20 mouse cellular contexts compared by ENCODE assay signal in the genomic region with DNA sequence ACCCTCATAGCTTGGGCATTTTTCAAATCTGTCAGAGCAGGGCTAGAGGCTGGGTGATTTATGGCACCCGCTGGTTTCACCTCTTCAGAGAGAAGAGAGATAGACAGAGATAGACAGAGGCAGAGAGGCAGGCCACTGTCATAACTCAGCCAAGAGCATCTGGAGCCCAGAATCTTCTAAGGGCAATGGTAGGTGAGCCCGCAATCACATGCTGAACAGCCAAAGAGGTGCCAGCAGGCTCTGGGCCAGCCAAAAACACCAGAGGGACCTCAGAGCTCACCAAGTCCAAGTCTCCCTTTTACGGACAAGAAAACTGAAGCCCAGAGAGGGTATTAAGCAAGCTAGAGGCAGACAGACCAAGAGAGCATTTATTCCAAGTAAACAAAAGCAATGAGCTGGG.
DNase-seq lines count a peak whose midpoint lies in the region; ATAC-seq lines count a peak whose summit lies in the region.
"Had no signal": no experiment of that assay in that cellular context is flagged by ENCODE, and none has a peak within 500 bp of the region (broad histone marks: within the 10 kb centered on the region; RNA-seq: fewer than 3 reads in every experiment).

No protein-coding gene starts in this region.

- 86% methylated on average over 3 of the region's 3 CpGs for WGBS in hindbrain, embryonic 13.5 days
- 90% methylated on average over 3 of the region's 3 CpGs for WGBS in hindbrain, embryonic 11.5 days

- DNase-seq in cerebellum, adult 11-12 months: peak; percentile 43
- DNase-seq in hindbrain, embryonic 11.5 days (ENCODE audit: low spot score): no peak
- peak; percentile 81 for DNase-seq in NIH3T3 (ENCODE audit: low read depth)
- DNase-seq in heart, postnatal 14 days: peak; percentile 29 to 50
- DNase-seq in lung, adult 18-20 months: no peak
- no peak for DNase-seq in lung, postnatal 36 days
- DNase-seq: B cell, adult 2 months; forebrain, postnatal 0 days; kidney, adult 11 months; kidney, postnatal 14 days; layer of hippocampus, adult 9-11 months; right cerebral cortex, adult 18-20 months had no signal

- H3K4me3 ChIP-seq in hindbrain, embryonic 13.5 days: no peak overlapping the region
- H3K4me3 ChIP-seq in hindbrain, embryonic 11.5 days (ENCODE audit: low read depth, low read length): no peak overlapping the region
- H3K4me3 ChIP-seq: embryonic facial prominence, embryonic 12.5 days; hindbrain, embryonic 15.5 days; limb, embryonic 13.5 days; midbrain, embryonic 15.5 days had no signal

- peaks cover 20% of the 10 kb centered on the region for H3K4me1 ChIP-seq in hindbrain, embryonic 13.5 days (replicated peaks)
- no peaks in the 10 kb centered on the region for H3K4me1 ChIP-seq in hindbrain, embryonic 11.5 days (replicated peaks; ENCODE audit: control insufficient read depth, insufficient read depth, low read length)

- H3K36me3 ChIP-seq in hindbrain, embryonic 13.5 days: peaks cover 75% of the 10 kb centered on the region
- H3K36me3 ChIP-seq in hindbrain, embryonic 11.5 days (ENCODE audit: control insufficient read depth, insufficient read depth, low read length): no peaks in the 10 kb centered on the region
- H3K36me3 ChIP-seq: embryonic facial prominence, embryonic 12.5 days; limb, embryonic 13.5 days had no signal

- no peak overlapping the region for H3K9ac ChIP-seq in hindbrain, embryonic 13.5 days
- H3K9ac ChIP-seq in hindbrain, embryonic 11.5 days (ENCODE audit: low read depth, low read length): no peak overlapping the region
- H3K9ac ChIP-seq: embryonic facial prominence, embryonic 12.5 days; forebrain, postnatal 0 days; hindbrain, embryonic 15.5 days; limb, embryonic 13.5 days; liver, embryonic 14.5 days; midbrain, embryonic 15.5 days had no signal

- peak overlapping the region; percentile 56 for H3K27ac ChIP-seq in hindbrain, embryonic 13.5 days
- H3K27ac ChIP-seq in hindbrain, embryonic 11.5 days (ENCODE audit: low read depth, low read length): no peak overlapping the region
- H3K27ac ChIP-seq: embryonic facial prominence, embryonic 12.5 days; hindbrain, embryonic 15.5 days; limb, embryonic 13.5 days; liver, embryonic 14.5 days; midbrain, embryonic 15.5 days had no signal

- H3K4me2 ChIP-seq in hindbrain, embryonic 13.5 days: no peak overlapping the region
- H3K4me2 ChIP-seq in hindbrain, embryonic 11.5 days (replicated peaks; ENCODE audit: low read depth, low read length): no peak overlapping the region
- H3K4me2 ChIP-seq: embryonic facial prominence, embryonic 12.5 days; hindbrain, embryonic 15.5 days; limb, embryonic 13.5 days; midbrain, embryonic 15.5 days had no signal

- H3K9me3 ChIP-seq in hindbrain, embryonic 13.5 days: no peaks in the 10 kb centered on the region
- H3K9me3 ChIP-seq in hindbrain, embryonic 11.5 days (ENCODE audit: control insufficient read depth, low read length): no peaks in the 10 kb centered on the region
- H3K9me3 ChIP-seq: embryonic facial prominence, embryonic 12.5 days; hindbrain, embryonic 15.5 days; limb, embryonic 13.5 days; midbrain, embryonic 15.5 days had no signal

- intact Hi-C loops in heart, postnatal 14 days (cut with DNase I): no loop called here

- no peak for ATAC-seq in cerebellum, adult (ENCODE audit: insufficient number of reproducible peaks, low FRiP score, low TSS enrichment)
- no peak for ATAC-seq in hindbrain, embryonic 13.5 days (ENCODE audit: low FRiP score)
- ATAC-seq in hindbrain, embryonic 11.5 days (ENCODE audit: low FRiP score): no peak
- ATAC-seq: forebrain, postnatal 0 days; lung, postnatal 0 days; midbrain, embryonic 15.5 days had no signal

- H3K27me3 ChIP-seq in hindbrain, embryonic 13.5 days: no peaks in the 10 kb centered on the region
- no peaks in the 10 kb centered on the region for H3K27me3 ChIP-seq in hindbrain, embryonic 11.5 days (ENCODE audit: control insufficient read depth, insufficient read depth, low read length)
- H3K27me3 ChIP-seq: embryonic facial prominence, embryonic 12.5 days; hindbrain, embryonic 15.5 days; limb, embryonic 13.5 days; midbrain, embryonic 15.5 days had no signal

Comparison
In these comparisons a context has a peak if more than half of its experiments do, and no peak if none do; other contexts are left out.
1. DNase-seq: peak in cerebellum, adult 11-12 months (single experiment), NIH3T3 (single experiment) and heart, postnatal 14 days (2 of 2); none in hindbrain, embryonic 11.5 days (single experiment), lung, adult 18-20 months (0 of 2) and lung, postnatal 36 days (single experiment).